Mouse (Mus musculus): ENCODE measurements around the gene Eef1a2. TPM values are rescaled to one million over a fixed set of nuclear protein-coding genes. Genes with fewer than 3 reads are reported as not detected.

Eef1a2 gene
- total and polyA plus RNA-seq, 3 experiments, result 1,031 to 1,646 (median 1,434) TPM

GRCm38 (mm10) chr2:181187121-181188000, 30.5 kb upstream of the Eef1a2 start, which contains the start of gene Ppdpf:
Gene Ppdpf (plus strand): TSS chr2:181187247.
- Histone ChIP-seq H3K79me2 (replicated peaks; ENCODE audit: control insufficient read depth, insufficient read depth, low read length) (no peaks in the 10 kb centered on the region), H3K36me3 (ENCODE audit: control insufficient read depth, insufficient read depth, low read length) (peaks cover 6% of the 10 kb centered on the region; the same call in 1 of the 2 replicates), H3K27me3 (ENCODE audit: control insufficient read depth, insufficient read depth, low read length) (no peaks in the 10 kb centered on the region), H3K4me3 (peak within 1 kb of the TSS; percentile 50), H3K9ac (ENCODE audit: low read depth, low read length) (peak within 1 kb of the TSS; percentile 74), H3K27ac (peak within 1 kb of the TSS; percentile 89), H3K4me1 (ENCODE audit: control insufficient read depth, insufficient read depth, low read length) (peaks cover 8% of the 10 kb centered on the region)
- intact Hi-C loops (cut with DNase I), result loop anchor here (1.0 to 10.0 kb wide), 4 partner anchors 53 to 397 kb away; partner anchors contain the start of gene Uckl1
- DNase-seq, result peak; percentile 94 to 97
- under 1% methylated on average over 64 of the region's 64 CpGs for WGBS
- TF ChIP-seq POLR2A (IDR thresholded peaks at IDR 0.05; ENCODE audit: insufficient read depth, low read depth, low read length), result peak; percentile 76; the same call in 1 of the 2 replicates
- TF ChIP-seq EP300 (IDR thresholded peaks at IDR 0.05; ENCODE audit: insufficient read depth, low read depth, low read length), result peak; percentile 83; the same call in 1 of the 2 replicates
- TF ChIP-seq CTCF (IDR thresholded peaks at IDR 0.05), result peak; percentile 31; the same call in 1 of the 2 replicates

- intact Hi-C loops (cut with DNase I), result loop anchor here (1.0 to 10.0 kb wide), 5 partner anchors 54 to 398 kb away; partner anchors contain the start of gene Uckl1
- no peaks in the 10 kb centered on the region for H3K79me2 ChIP-seq (replicated peaks; ENCODE audit: control insufficient read depth, insufficient read depth, low read length)
Observed at GRCm38 (mm10) chr2:181186635-181187034, 29.8 kb upstream of the Eef1a2 start.

DNA sequence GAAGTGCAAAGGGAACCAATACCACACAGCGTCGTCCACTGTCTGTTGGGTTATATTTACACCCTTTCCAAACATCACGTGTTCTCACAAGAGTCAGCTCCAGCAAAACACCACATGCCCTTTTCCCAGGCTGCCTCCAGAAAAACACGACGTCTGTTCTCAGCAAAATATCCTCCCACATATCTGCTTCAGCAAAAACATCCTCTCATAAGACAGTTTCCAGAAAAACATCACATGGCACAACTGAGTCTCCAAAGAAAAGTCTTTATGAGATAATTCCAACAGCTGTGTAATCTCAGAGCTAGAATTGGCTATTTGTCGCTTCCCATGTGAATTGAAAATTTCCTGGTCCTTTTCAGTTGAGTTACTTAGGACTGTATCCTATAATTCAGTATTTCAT, 24.1 kb upstream of the Eef1a2 start:
- Histone ChIP-seq H3K4me1 (ENCODE audit: control insufficient read depth, insufficient read depth, low read length) (peaks cover 1% of the 10 kb centered on the region; the same call in 1 of the 2 replicates), H3K79me2 (replicated peaks; ENCODE audit: control insufficient read depth, insufficient read depth, low read length) (no peaks in the 10 kb centered on the region), H3K9ac (ENCODE audit: low read depth, low read length) (no peak overlapping the region), H3K27me3 (ENCODE audit: control insufficient read depth, insufficient read depth, low read length) (no peaks in the 10 kb centered on the region), H3K27ac (no peak overlapping the region), H3K36me3 (ENCODE audit: control insufficient read depth, insufficient read depth, low read length) (no peaks in the 10 kb centered on the region), H3K4me3 (no peak overlapping the region)
- DNase-seq, result peak in 1 of 2 experiments; percentile 15
- TF ChIP-seq CTCF (IDR thresholded peaks at IDR 0.05) (no peak), EP300 (IDR thresholded peaks at IDR 0.05; ENCODE audit: insufficient read depth, low read depth, low read length) (no peak), POLR2A (IDR thresholded peaks at IDR 0.05; ENCODE audit: insufficient read depth, low read depth, low read length) (no peak)
- intact Hi-C loops (cut with DNase I), result loop anchor here (10.0 kb wide), 1 partner anchor 404 kb away; the partner anchor contains the start of gene Uckl1
- 33% methylated on average over 6 of the region's 6 CpGs for WGBS

More at GRCm38 (mm10) chr2:181186635-181187034, 29.8 kb upstream of the Eef1a2 start:
- H3K36me3 ChIP-seq (ENCODE audit: control insufficient read depth, insufficient read depth, low read length), result peaks cover 6% of the 10 kb centered on the region; the same call in 1 of the 2 replicates
- 0% methylated on average over 14 of the region's 14 CpGs for WGBS
- TF ChIP-seq POLR2A (IDR thresholded peaks at IDR 0.05; ENCODE audit: insufficient read depth, low read depth, low read length) (no peak), CTCF (IDR thresholded peaks at IDR 0.05) (peak; percentile 98), EP300 (IDR thresholded peaks at IDR 0.05; ENCODE audit: insufficient read depth, low read depth, low read length) (peak; percentile 92)
- peak overlapping the region; percentile 50 for H3K4me3 ChIP-seq
- H3K4me1 ChIP-seq (ENCODE audit: control insufficient read depth, insufficient read depth, low read length), result peaks cover 8% of the 10 kb centered on the region
- H3K9ac ChIP-seq (ENCODE audit: low read depth, low read length), result peak overlapping the region; percentile 57
- DNase-seq, result peak; percentile 87 to 89
- H3K27me3 ChIP-seq (ENCODE audit: control insufficient read depth, insufficient read depth, low read length), result no peaks in the 10 kb centered on the region
- H3K27ac ChIP-seq, result peak overlapping the region; percentile 89

- 53% methylated on average over 5 of the region's 5 CpGs for WGBS
Observed at GRCm38 (mm10) chr2:181178471-181178870, 21.7 kb upstream of the Eef1a2 start.

GRCm38 (mm10) chr2:181178015-181178414, 21.2 kb upstream of the Eef1a2 start:
- Histone ChIP-seq H3K36me3 (ENCODE audit: control insufficient read depth, insufficient read depth, low read length) (no peaks in the 10 kb centered on the region), H3K27ac (no peak overlapping the region), H3K79me2 (replicated peaks; ENCODE audit: control insufficient read depth, insufficient read depth, low read length) (no peaks in the 10 kb centered on the region), H3K4me3 (no peak overlapping the region), H3K27me3 (ENCODE audit: control insufficient read depth, insufficient read depth, low read length) (no peaks in the 10 kb centered on the region), H3K4me1 (ENCODE audit: control insufficient read depth, insufficient read depth, low read length) (peaks cover 1% of the 10 kb centered on the region; the same call in 1 of the 2 replicates), H3K9ac (ENCODE audit: low read depth, low read length) (no peak overlapping the region)
- intact Hi-C loops (cut with DNase I), result no loop called here
- WGBS, result 63% methylated on average over 3 of the region's 3 CpGs
- TF ChIP-seq POLR2A (IDR thresholded peaks at IDR 0.05; ENCODE audit: insufficient read depth, low read depth, low read length), result no peak
- no peak for TF ChIP-seq EP300 (IDR thresholded peaks at IDR 0.05; ENCODE audit: insufficient read depth, low read depth, low read length)
- no peak for TF ChIP-seq CTCF (IDR thresholded peaks at IDR 0.05)
- DNase-seq, result no peak

More at GRCm38 (mm10) chr2:181178471-181178870, 21.7 kb upstream of the Eef1a2 start:
- no peak overlapping the region for H3K27ac ChIP-seq
- H3K4me1 ChIP-seq (ENCODE audit: control insufficient read depth, insufficient read depth, low read length), result peaks cover 1% of the 10 kb centered on the region; the same call in 1 of the 2 replicates
- TF ChIP-seq EP300 (IDR thresholded peaks at IDR 0.05; ENCODE audit: insufficient read depth, low read depth, low read length) (no peak), CTCF (IDR thresholded peaks at IDR 0.05) (no peak), POLR2A (IDR thresholded peaks at IDR 0.05; ENCODE audit: insufficient read depth, low read depth, low read length) (no peak)
- H3K27me3 ChIP-seq (ENCODE audit: control insufficient read depth, insufficient read depth, low read length), result no peaks in the 10 kb centered on the region
- H3K4me3 ChIP-seq, result no peak overlapping the region
- intact Hi-C loops (cut with DNase I), result no loop called here
- no peak overlapping the region for H3K9ac ChIP-seq (ENCODE audit: low read depth, low read length)
- no peaks in the 10 kb centered on the region for H3K36me3 ChIP-seq (ENCODE audit: control insufficient read depth, insufficient read depth, low read length)
- no peak for DNase-seq
- H3K79me2 ChIP-seq (replicated peaks; ENCODE audit: control insufficient read depth, insufficient read depth, low read length), result no peaks in the 10 kb centered on the region

All from heart, adult 2 months (tissue).